Mouse (Mus musculus) midbrain, embryonic 14.5 days (tissue): ENCODE measurements around the gene Bptf. TPM values are rescaled to one million over a fixed set of nuclear protein-coding genes. Genes with fewer than 3 reads are reported as not detected.

Experiments
- ATAC-seq: fragments of 200-750 bp; cut with Nextera tagmentation; 2 replicates; pipeline ENCODE4 v1.8.0; 2017; ENCODE audit warnings: moderate number of reproducible peaks, moderate library complexity; ENCODE audit not compliant: low FRiP score, low TSS enrichment
- DNase-seq: peaks from one replicate; pipeline ENCODE4 v3.0.0-alpha.2; 2015
- H3K27ac ChIP-seq: fragments of 300-500 bp; sonication (generic); replicated peaks from 2 replicates; pipeline ENCODE4 v1.5.1; 2014; ENCODE audit warnings: mild to moderate bottlenecking, low read depth, low read length, moderate library complexity
- H3K27me3 ChIP-seq: fragments of 300-500 bp; sonication (generic); 2 replicates; pipeline ENCODE4 v1.6.1; 2014; ENCODE audit warnings: low read length, control low read depth, mixed read lengths; ENCODE audit not compliant: control insufficient read depth, insufficient read depth
- H3K36me3 ChIP-seq: fragments of 300-500 bp; sonication (generic); 2 replicates; pipeline ENCODE4 v1.6.1; 2014; ENCODE audit warnings: low read length, control low read depth; ENCODE audit not compliant: control insufficient read depth, insufficient read depth
- H3K4me1 ChIP-seq: fragments of 300-500 bp; sonication (generic); 2 replicates; pipeline ENCODE4 v1.6.1; 2014; ENCODE audit warnings: mild to moderate bottlenecking, antibody characterized with exemption, low read length, control low read depth; ENCODE audit not compliant: control insufficient read depth, insufficient read depth
- H3K4me2 ChIP-seq: fragments of 300-500 bp; sonication (generic); 2 replicates; pipeline ENCODE4 v1.6.1; 2014; ENCODE audit warnings: mild to moderate bottlenecking, low read length, moderate library complexity
- H3K4me3 ChIP-seq: fragments of 300-500 bp; sonication (generic); replicated peaks from 2 replicates; pipeline ENCODE4 v1.5.1; 2014; ENCODE audit warnings: low read depth, low read length
- H3K9ac ChIP-seq: fragments of 300-500 bp; sonication (generic); replicated peaks from 2 replicates; pipeline ENCODE4 v1.6.1; 2014; ENCODE audit warnings: mild to moderate bottlenecking, low read length, moderate library complexity
- H3K9me3 ChIP-seq: fragments of 300-500 bp; sonication (generic); 2 replicates; pipeline ENCODE4 v1.6.1; 2016; ENCODE audit warnings: low read length, control low read depth, mixed read lengths; ENCODE audit not compliant: control insufficient read depth
- WGBS: fragments of 180-500 bp; shearing (Covaris S2); extraction: QIAGEN DNeasy Blood & Tissue Kit; methylation state at CpG from one replicate; pipeline ENCODE4 v1.1.7; 2014; 5-methylcytosine and 5-hydroxymethylcytosine counted together
- polyA plus RNA-seq: library from polyadenylated mRNA; unstranded; fragments of >200 nt; fragmentation: Nextera tagmentation; extraction: Ambion mirVana; gene quantifications from 2 replicates; pipeline ENCODE4 v1.2.1, GENCODE M21; 2014

Bptf gene
- polyA plus RNA-seq, 1 experiment from 2014 or later: 46.9 TPM

- H3K9ac ChIP-seq: no peak overlapping the region
- no peak overlapping the region for H3K4me2 ChIP-seq
- H3K4me1 ChIP-seq: no peaks in the 10 kb centered on the region
- H3K9me3 ChIP-seq: no peaks in the 10 kb centered on the region
- DNase-seq (no peak), ATAC-seq (no peak)
- 95% methylated on average over 6 of the region's 6 CpGs for WGBS
- peaks cover 88% of the 10 kb centered on the region for H3K36me3 ChIP-seq
- no peak overlapping the region for H3K27ac ChIP-seq
- no peak overlapping the region for H3K4me3 ChIP-seq
- no peaks in the 10 kb centered on the region for H3K27me3 ChIP-seq
These were observed 77.1 kb downstream of the Bptf start for GRCm38 (mm10) chr11:107054870-107055269.

DNA sequence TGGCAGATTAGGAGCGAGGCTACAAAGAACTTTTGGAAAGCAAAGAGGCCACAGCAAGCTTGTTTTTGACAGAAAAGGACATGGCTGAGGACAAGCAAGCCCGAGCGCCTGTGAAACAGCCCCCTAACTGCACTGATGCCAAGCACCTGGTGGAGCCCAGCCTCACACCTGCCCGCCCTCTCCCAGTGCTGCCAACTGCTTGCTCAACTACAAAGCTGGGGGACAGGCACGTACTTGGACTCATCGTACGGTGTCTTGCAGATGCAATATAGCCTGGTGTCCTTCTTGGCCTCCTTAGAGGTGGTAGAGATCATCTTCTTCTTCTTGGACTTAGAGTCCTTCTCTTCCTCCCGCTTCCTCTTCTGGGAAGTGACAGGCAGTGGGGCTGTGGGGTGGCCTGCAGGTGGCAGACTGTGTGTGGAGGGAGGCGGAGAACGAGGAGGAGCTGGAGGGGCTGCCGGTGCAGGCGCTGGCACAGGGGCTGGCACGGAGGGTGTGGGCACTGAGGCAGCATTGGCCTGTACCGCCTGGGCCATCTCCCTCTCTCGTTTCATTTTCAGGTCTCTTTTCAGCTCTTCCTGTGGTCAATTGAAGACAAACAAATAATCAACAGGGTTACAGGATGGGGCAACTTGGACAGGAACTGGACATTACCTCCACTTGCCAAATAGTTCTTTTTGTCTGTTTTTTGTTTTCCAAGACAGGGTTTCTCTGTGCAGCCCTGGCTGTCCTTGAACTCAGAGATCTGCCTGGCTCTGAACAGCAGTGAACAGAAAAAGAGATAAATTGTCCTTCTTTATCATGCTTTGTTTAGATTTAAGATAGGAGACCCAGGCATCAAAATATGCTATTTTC is 84.9 kb downstream of the Bptf start:
- 88% methylated on average over 15 of the region's 15 CpGs for WGBS
- peaks cover 49% of the 10 kb centered on the region for H3K36me3 ChIP-seq
- no peak for ATAC-seq

GRCm38 (mm10) chr11:107045546-107045945 is 86.4 kb downstream of the Bptf start:
- Histone ChIP-seq H3K9ac (no peak overlapping the region), H3K36me3 (peaks cover 52% of the 10 kb centered on the region)
- WGBS: 90% methylated on average over 4 of the region's 4 CpGs

More for the DNA sequence above, 84.9 kb downstream of the Bptf start:
- Histone ChIP-seq H3K9ac (no peak overlapping the region), H3K4me2 (no peak overlapping the region), H3K9me3 (no peaks in the 10 kb centered on the region), H3K4me1 (no peaks in the 10 kb centered on the region), H3K27me3 (no peaks in the 10 kb centered on the region), H3K27ac (no peak overlapping the region), H3K4me3 (no peak overlapping the region)
- no peak for DNase-seq

GRCm38 (mm10) chr11:107044321-107044720 is 87.6 kb downstream of the Bptf start:
- DNase-seq: peak; percentile 90
- no peak overlapping the region for H3K9ac ChIP-seq
- H3K9me3 ChIP-seq: no peaks in the 10 kb centered on the region
- 50% methylated on average over 5 of the region's 5 CpGs for WGBS
- peaks cover 65% of the 10 kb centered on the region for H3K36me3 ChIP-seq
- no peaks in the 10 kb centered on the region for H3K4me1 ChIP-seq
- H3K4me3 ChIP-seq: no peak overlapping the region
- no peaks in the 10 kb centered on the region for H3K27me3 ChIP-seq
- ATAC-seq: no peak
- no peak overlapping the region for H3K27ac ChIP-seq
- no peak overlapping the region for H3K4me2 ChIP-seq

More at GRCm38 (mm10) chr11:107045546-107045945, 86.4 kb downstream of the Bptf start:
- H3K27ac ChIP-seq: no peak overlapping the region
- no peak for ATAC-seq
- no peaks in the 10 kb centered on the region for H3K9me3 ChIP-seq
- H3K4me2 ChIP-seq: no peak overlapping the region
- no peak overlapping the region for H3K4me3 ChIP-seq
- DNase-seq: no peak
- H3K4me1 ChIP-seq: no peaks in the 10 kb centered on the region
- H3K27me3 ChIP-seq: no peaks in the 10 kb centered on the region

DNA sequence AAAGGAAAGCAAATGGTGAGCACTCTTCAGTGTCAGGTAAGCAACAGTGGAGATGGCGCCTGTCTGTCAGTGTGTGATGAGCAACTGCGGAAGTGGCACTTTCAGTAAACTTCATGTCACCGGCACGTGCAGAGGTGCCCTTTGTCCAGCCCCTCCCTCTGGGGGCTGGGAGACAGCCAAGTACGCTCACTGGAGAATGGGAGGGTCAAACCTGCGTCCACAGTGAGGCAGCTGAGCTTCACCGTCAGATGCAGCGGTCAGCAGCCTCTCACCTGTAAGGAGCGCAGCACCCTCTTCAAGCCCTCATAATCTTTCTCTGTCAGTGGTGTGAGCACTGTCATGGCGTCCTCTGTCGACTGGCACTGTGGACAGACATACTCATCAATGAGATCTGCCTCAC is 88.6 kb downstream of the Bptf start:
- peaks cover 74% of the 10 kb centered on the region for H3K36me3 ChIP-seq
- 95% methylated on average over 11 of the region's 11 CpGs for WGBS
- no peaks in the 10 kb centered on the region for H3K9me3 ChIP-seq
- H3K4me1 ChIP-seq: no peaks in the 10 kb centered on the region
- no peak overlapping the region for H3K4me3 ChIP-seq
- no peak overlapping the region for H3K27ac ChIP-seq
- H3K27me3 ChIP-seq: no peaks in the 10 kb centered on the region
- no peak overlapping the region for H3K9ac ChIP-seq
- DNase-seq: no peak
- H3K4me2 ChIP-seq: no peak overlapping the region
- no peak for ATAC-seq

- Histone ChIP-seq H3K9ac (no peak overlapping the region), H3K27me3 (no peaks in the 10 kb centered on the region), H3K4me1 (no peaks in the 10 kb centered on the region), H3K27ac (no peak overlapping the region), H3K4me3 (no peak overlapping the region), H3K9me3 (no peaks in the 10 kb centered on the region), H3K36me3 (peaks cover 81% of the 10 kb centered on the region), H3K4me2 (no peak overlapping the region)
- ATAC-seq: no peak
- 96% methylated on average over 3 of the region's 3 CpGs for WGBS
- DNase-seq: no peak
These were observed 90.5 kb downstream of the Bptf start for GRCm38 (mm10) chr11:107041396-107041795.

GRCm38 (mm10) chr11:107039417-107039816 is 92.5 kb downstream of the Bptf start:
- DNase-seq: no peak
- Histone ChIP-seq H3K9me3 (no peaks in the 10 kb centered on the region), H3K27ac (no peak overlapping the region), H3K9ac (no peak overlapping the region), H3K4me2 (no peak overlapping the region), H3K36me3 (peaks cover 84% of the 10 kb centered on the region), H3K4me1 (no peaks in the 10 kb centered on the region), H3K27me3 (no peaks in the 10 kb centered on the region), H3K4me3 (no peak overlapping the region)
- ATAC-seq: no peak
- 92% methylated on average over 5 of the region's 5 CpGs for WGBS

DNA sequence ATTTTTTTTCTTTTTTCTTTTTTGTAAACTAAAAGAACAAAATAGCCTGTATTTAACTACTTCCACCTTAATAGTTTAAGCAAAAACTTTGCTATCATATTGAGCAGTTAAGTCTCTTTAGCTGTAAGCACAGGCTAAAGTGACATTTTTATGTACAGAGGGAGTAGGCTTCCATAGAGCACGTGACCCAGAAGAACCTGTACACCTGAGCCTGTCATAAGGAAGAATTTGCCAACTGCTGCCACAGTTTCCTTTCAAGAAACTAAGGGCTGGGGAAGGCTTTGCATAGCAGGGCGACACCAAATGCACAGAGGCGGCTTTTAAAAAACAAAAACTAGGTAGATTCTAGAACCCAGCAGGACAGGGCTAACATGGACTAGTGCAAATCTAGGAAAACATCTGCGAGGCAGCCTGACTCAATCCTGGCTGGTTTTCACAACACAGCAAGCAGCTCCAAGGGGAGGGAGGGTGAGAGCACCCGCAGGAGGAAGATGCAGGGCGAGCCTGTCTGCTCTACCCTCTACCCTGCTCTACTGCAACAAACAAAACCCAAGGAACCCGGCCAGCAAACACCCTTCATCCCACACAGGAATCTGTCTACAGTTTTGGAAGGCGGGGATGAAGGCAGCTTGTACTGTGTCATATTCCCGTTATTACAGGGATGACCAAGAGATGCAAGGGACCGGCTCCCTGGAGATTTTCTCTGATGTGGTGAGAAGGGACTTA is 97.7 kb downstream of the Bptf start:
- Histone ChIP-seq H3K27me3 (no peaks in the 10 kb centered on the region), H3K9me3 (no peaks in the 10 kb centered on the region), H3K4me2 (no peak overlapping the region), H3K36me3 (peaks cover 43% of the 10 kb centered on the region), H3K4me3 (no peak overlapping the region), H3K27ac (no peak overlapping the region), H3K9ac (no peak overlapping the region), H3K4me1 (no peaks in the 10 kb centered on the region)
- no peak for DNase-seq
- no peak for ATAC-seq
- WGBS: 88% methylated on average over 10 of the region's 10 CpGs
